Mouse (Mus musculus): ENCODE measurements around the gene Gm42906.
A peak's percentile ranks its signal among the peaks of the same experiment; 100 is the strongest.

Gene Gm42906

GRCm38 (mm10) chr5:151232576-151233299 lies 195.2 kb downstream of the Gm42906 start:
- DNase-seq (ENCODE audit: low spot score in 2 of 2): no peak

GRCm38 (mm10) chr5:151231861-151232260 lies 196.1 kb downstream of the Gm42906 start:
- no peak for DNase-seq (ENCODE audit: low spot score in 2 of 2)

- no peak for DNase-seq (ENCODE audit: low spot score in 2 of 2)
These were observed 196.6 kb downstream of the Gm42906 start for GRCm38 (mm10) chr5:151231411-151231810.

- no peak for DNase-seq (ENCODE audit: low spot score in 2 of 2)
These were observed 197.5 kb downstream of the Gm42906 start for GRCm38 (mm10) chr5:151230427-151230826.

GRCm38 (mm10) chr5:151228367-151229005 lies 199.5 kb downstream of the Gm42906 start:
- no peak for DNase-seq (ENCODE audit: low spot score in 2 of 2)

GRCm38 (mm10) chr5:151223696-151224366 lies 204.1 kb downstream of the Gm42906 start:
- DNase-seq (ENCODE audit: low spot score in 2 of 2): no peak

GRCm38 (mm10) chr5:151222791-151223190 lies 205.2 kb downstream of the Gm42906 start:
- DNase-seq (ENCODE audit: low spot score in 2 of 2): no peak

- DNase-seq (ENCODE audit: low spot score in 2 of 2): peak; percentile 31 to 53
These were observed 209.3 kb downstream of the Gm42906 start for GRCm38 (mm10) chr5:151218689-151219115.

GRCm38 (mm10) chr5:151213097-151213496 lies 214.9 kb downstream of the Gm42906 start:
- no peak for DNase-seq (ENCODE audit: low spot score in 2 of 2)

- DNase-seq (ENCODE audit: low spot score in 2 of 2): no peak
These were observed 217.1 kb downstream of the Gm42906 start for GRCm38 (mm10) chr5:151210869-151211268.

GRCm38 (mm10) chr5:151210060-151210459 lies 217.9 kb downstream of the Gm42906 start:
- DNase-seq (ENCODE audit: low spot score in 2 of 2): no peak

- DNase-seq (ENCODE audit: low spot score in 2 of 2): no peak
These were observed 222.9 kb downstream of the Gm42906 start for GRCm38 (mm10) chr5:151205017-151205416.

- DNase-seq (ENCODE audit: low spot score in 2 of 2): no peak
These were observed 225.0 kb downstream of the Gm42906 start for GRCm38 (mm10) chr5:151202925-151203324.

GRCm38 (mm10) chr5:151201220-151201619 lies 226.7 kb downstream of the Gm42906 start:
- DNase-seq (ENCODE audit: low spot score in 2 of 2): no peak

GRCm38 (mm10) chr5:151199235-151199634 lies 228.7 kb downstream of the Gm42906 start:
- DNase-seq (ENCODE audit: low spot score in 2 of 2): no peak

- DNase-seq (ENCODE audit: low spot score in 2 of 2): no peak
These were observed 231.2 kb downstream of the Gm42906 start for GRCm38 (mm10) chr5:151196603-151197272.

- DNase-seq (ENCODE audit: low spot score in 2 of 2): no peak
These were observed 234.0 kb downstream of the Gm42906 start for GRCm38 (mm10) chr5:151193885-151194520.

- no peak for DNase-seq (ENCODE audit: low spot score in 2 of 2)
These were observed 235.7 kb downstream of the Gm42906 start for GRCm38 (mm10) chr5:151192266-151192665.

GRCm38 (mm10) chr5:151190764-151191163 lies 237.2 kb downstream of the Gm42906 start:
- no peak for DNase-seq (ENCODE audit: low spot score in 2 of 2)

- DNase-seq (ENCODE audit: low spot score in 2 of 2): peak; percentile 84 to 89
These were observed 238.1 kb downstream of the Gm42906 start for GRCm38 (mm10) chr5:151189789-151190378.

- no peak for DNase-seq (ENCODE audit: low spot score in 2 of 2)
These were observed 238.6 kb downstream of the Gm42906 start for GRCm38 (mm10) chr5:151189321-151189720.
